Mouse (Mus musculus) thymus, adult 18-20 months (tissue): ENCODE measurements around the gene Dlx5.

Experiments
- DNase-seq, 2 experiments: peaks; one replicate each; pipeline ENCODE4 v3.0.0; 2022; ENCODE audit warnings: mixed read lengths in 2 of 2

Dlx5 gene

GRCm38 (mm10) chr6:6859111-6859949 lies 22.6 kb downstream of the Dlx5 start:
- DNase-seq: no peak

GRCm38 (mm10) chr6:6858571-6858970 lies 23.3 kb downstream of the Dlx5 start:
- DNase-seq: no peak

GRCm38 (mm10) chr6:6857766-6858165 lies 24.1 kb downstream of the Dlx5 start:
- no peak for DNase-seq

GRCm38 (mm10) chr6:6856881-6857280 lies 25.0 kb downstream of the Dlx5 start:
- no peak for DNase-seq

- DNase-seq: no peak
Measured at GRCm38 (mm10) chr6:6856316-6856715, 25.6 kb downstream of the Dlx5 start.

- DNase-seq: no peak
Measured at GRCm38 (mm10) chr6:6855746-6856185, 26.1 kb downstream of the Dlx5 start.

- DNase-seq: no peak
Measured at GRCm38 (mm10) chr6:6854902-6855745, 26.8 kb downstream of the Dlx5 start.

GRCm38 (mm10) chr6:6854176-6854575 lies 27.7 kb downstream of the Dlx5 start:
- DNase-seq: no peak

GRCm38 (mm10) chr6:6852944-6853343 lies 28.9 kb downstream of the Dlx5 start:
- no peak for DNase-seq

GRCm38 (mm10) chr6:6851166-6851565 lies 30.7 kb downstream of the Dlx5 start:
- no peak for DNase-seq

GRCm38 (mm10) chr6:6850324-6851060 lies 31.4 kb downstream of the Dlx5 start:
- DNase-seq: no peak

GRCm38 (mm10) chr6:6849744-6850143 lies 32.1 kb downstream of the Dlx5 start:
- DNase-seq: no peak

- no peak for DNase-seq
Measured at GRCm38 (mm10) chr6:6848541-6848940, 33.3 kb downstream of the Dlx5 start.

GRCm38 (mm10) chr6:6833301-6833700 lies 48.6 kb downstream of the Dlx5 start:
- DNase-seq: no peak

GRCm38 (mm10) chr6:6830446-6830845 lies 51.4 kb downstream of the Dlx5 start:
- DNase-seq: no peak
